22 mouse cellular contexts compared by ENCODE assay signal in the genomic region with DNA sequence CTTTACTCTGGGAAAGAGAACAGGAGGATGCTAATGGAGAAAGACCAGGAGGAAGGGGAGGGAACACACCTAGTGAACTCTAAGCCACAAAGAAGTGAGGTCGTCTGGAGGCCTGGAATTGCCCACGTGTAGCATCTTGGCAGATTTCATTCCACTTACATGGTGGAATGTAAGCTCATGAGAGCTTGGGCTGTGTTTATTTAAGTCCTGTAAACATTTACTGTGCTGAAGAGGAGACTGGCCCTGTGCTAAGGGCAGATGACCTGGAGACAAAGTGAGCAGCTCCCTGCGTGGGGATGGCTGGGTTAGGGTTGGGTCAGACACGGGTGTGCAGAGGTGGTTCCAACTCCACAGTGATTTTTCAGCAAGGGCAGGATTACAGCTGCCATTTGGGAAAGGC.
DNase-seq lines count a peak whose midpoint lies in the region; ATAC-seq lines count a peak whose summit lies in the region.
"Had no signal": no experiment of that assay in that cellular context is flagged by ENCODE, and none has a peak within 500 bp of the region (broad histone marks: within the 10 kb centered on the region; RNA-seq: fewer than 3 reads in every experiment).

No protein-coding gene starts in this region.

- DNase-seq in heart, adult 11 months: peak; percentile 82
- no peak for DNase-seq in liver
- DNase-seq in lung, postnatal 25 days (ENCODE audit: low spot score): peak; percentile 39
- DNase-seq in forebrain, embryonic 11.5 days (ENCODE audit: low spot score): no peak
- DNase-seq in adrenal gland, postnatal 36 days: no peak
- DNase-seq: adrenal gland, postnatal 10 days; cerebellum, adult 2 months; cerebellum, postnatal 36 days; gastrocnemius, postnatal 10 days; kidney, adult 18-20 months; kidney, postnatal 4 days; midbrain, embryonic 14.5 days; retina, postnatal 1 day; right cerebral cortex, postnatal 25 days; thymus, postnatal 14 days had no signal

- no peak overlapping the region for H3K4me3 ChIP-seq in heart, embryonic 11.5 days (ENCODE audit: low read depth, low read length)
- no peak overlapping the region for H3K4me3 ChIP-seq in liver, embryonic 15.5 days (replicated peaks)
- H3K4me3 ChIP-seq in forebrain, embryonic 11.5 days (ENCODE audit: low read depth, low read length): no peak overlapping the region
- H3K4me3 ChIP-seq: hindbrain, embryonic 12.5 days; left cerebral cortex, adult 2 months; lung, embryonic 15.5 days; neural tube, embryonic 12.5 days had no signal

- peaks cover 2% of the 10 kb centered on the region; the same call in 1 of the 2 replicates for H3K9me3 ChIP-seq in heart, embryonic 11.5 days (replicated peaks; ENCODE audit: control insufficient read depth, low read length)
- no peaks in the 10 kb centered on the region for H3K9me3 ChIP-seq in liver, embryonic 15.5 days (replicated peaks)
- H3K9me3 ChIP-seq in forebrain, embryonic 11.5 days (ENCODE audit: control insufficient read depth, low read length): no peaks in the 10 kb centered on the region
- H3K9me3 ChIP-seq: lung, embryonic 15.5 days had no signal

- no peak overlapping the region for H3K4me2 ChIP-seq in heart, embryonic 11.5 days
- H3K4me2 ChIP-seq in liver, embryonic 15.5 days: no peak overlapping the region
- H3K4me2 ChIP-seq in forebrain, embryonic 11.5 days (ENCODE audit: low read depth, low read length, severe bottlenecking): no peak overlapping the region
- H3K4me2 ChIP-seq: hindbrain, embryonic 12.5 days; lung, embryonic 15.5 days; neural tube, embryonic 12.5 days had no signal

- no peaks in the 10 kb centered on the region for H3K27me3 ChIP-seq in heart, embryonic 11.5 days (ENCODE audit: control insufficient read depth, insufficient read depth, low read length)
- no peaks in the 10 kb centered on the region for H3K27me3 ChIP-seq in liver, embryonic 15.5 days
- no peaks in the 10 kb centered on the region for H3K27me3 ChIP-seq in forebrain, embryonic 11.5 days (ENCODE audit: control insufficient read depth, insufficient read depth, low read length)
- H3K27me3 ChIP-seq: hindbrain, embryonic 12.5 days; lung, embryonic 15.5 days; neural tube, embryonic 12.5 days had no signal

- 37% methylated on average over 4 of the region's 4 CpGs for WGBS in heart, embryonic 11.5 days (ENCODE audit: insufficient replicate concordance)
- 35% methylated on average over 4 of the region's 4 CpGs for WGBS in liver, embryonic 15.5 days (ENCODE audit: insufficient replicate concordance)
- 72% methylated on average over 4 of the region's 4 CpGs for WGBS in forebrain, embryonic 11.5 days

- no peak for ATAC-seq in heart, embryonic 11.5 days (replicated peaks; ENCODE audit: insufficient number of reproducible peaks, low FRiP score, low TSS enrichment)
- 0 out of 2 replicates have a peak, but pooled peaks have one; percentile 47 for ATAC-seq in liver, embryonic 15.5 days (ENCODE audit: insufficient read depth)
- ATAC-seq in forebrain, embryonic 11.5 days (replicated peaks; ENCODE audit: low FRiP score): no peak
- ATAC-seq: forebrain, embryonic 14.5 days had no signal

- no peak overlapping the region for H3K27ac ChIP-seq in heart, embryonic 11.5 days (ENCODE audit: low read depth, low read length)
- no peak overlapping the region for H3K27ac ChIP-seq in liver, embryonic 15.5 days (replicated peaks)
- no peak overlapping the region for H3K27ac ChIP-seq in forebrain, embryonic 11.5 days (ENCODE audit: low read depth, low read length)
- H3K27ac ChIP-seq: hindbrain, embryonic 12.5 days; left cerebral cortex, adult 2 months; lung, embryonic 15.5 days; neural tube, embryonic 12.5 days had no signal

- no peaks in the 10 kb centered on the region for H3K36me3 ChIP-seq in heart, embryonic 11.5 days (ENCODE audit: control insufficient read depth, insufficient read depth, low read length)
- no peaks in the 10 kb centered on the region for H3K36me3 ChIP-seq in liver, embryonic 15.5 days (replicated peaks)
- H3K36me3 ChIP-seq in forebrain, embryonic 11.5 days (ENCODE audit: control insufficient read depth, insufficient read depth, low read length): no peaks in the 10 kb centered on the region
- H3K36me3 ChIP-seq: hindbrain, embryonic 12.5 days; lung, embryonic 15.5 days; neural tube, embryonic 12.5 days had no signal

- H3K9ac ChIP-seq in heart, embryonic 11.5 days (ENCODE audit: low read depth, low read length): no peak overlapping the region
- no peak overlapping the region for H3K9ac ChIP-seq in liver, embryonic 15.5 days
- H3K9ac ChIP-seq in forebrain, embryonic 11.5 days (ENCODE audit: low read length): no peak overlapping the region
- H3K9ac ChIP-seq: hindbrain, embryonic 12.5 days; lung, embryonic 15.5 days; neural tube, embryonic 12.5 days had no signal

- H3K4me1 ChIP-seq in heart, embryonic 11.5 days (ENCODE audit: control insufficient read depth, insufficient read depth, low read length): no peaks in the 10 kb centered on the region
- 0 out of 2 replicates have a peak, but pooled peaks cover 4% of the 10 kb centered on the region for H3K4me1 ChIP-seq in liver, embryonic 15.5 days (replicated peaks)
- H3K4me1 ChIP-seq in forebrain, embryonic 11.5 days (replicated peaks; ENCODE audit: control insufficient read depth, insufficient read depth, low read length): no peaks in the 10 kb centered on the region
- H3K4me1 ChIP-seq: hindbrain, embryonic 12.5 days; neural tube, embryonic 12.5 days had no signal

Comparison
In these comparisons a context has a peak if more than half of its experiments do, and no peak if none do; other contexts are left out.
1. DNase-seq: peak in heart, adult 11 months (single experiment) and lung, postnatal 25 days (single experiment); none in liver (single experiment), forebrain, embryonic 11.5 days (single experiment) and adrenal gland, postnatal 36 days (0 of 2).